Mouse (Mus musculus) lung, adult 2 months (tissue): ENCODE results near the gene Shisa8.

Experiments
- CTCF ChIP-seq: fragments of 200-500 bp; IDR thresholded peaks from 2 replicates; pipeline ENCODE4 v1.5.1; 2011; ENCODE audit warnings: mild to moderate bottlenecking, low read length, control low read depth; ENCODE audit not compliant: insufficient read depth
- POLR2A ChIP-seq: fragments of 200-500 bp; IDR thresholded peaks from 2 replicates; pipeline ENCODE4 v1.6.1; 2011; ENCODE audit warnings: low read depth, mild to moderate bottlenecking, control low read depth, low read length, borderline replicate concordance; ENCODE audit errors: extremely low read depth

- TF ChIP-seq POLR2A, result no peak
- no peak for TF ChIP-seq CTCF
These were observed 6.4 kb upstream of the Shisa8 start for GRCm38 (mm10) chr15:82218778-82219666.
